Comparison of ENCODE assay signal across 11 mouse cellular contexts in genomic region chrX:23556271-23556670, GRCm38 (mm10).
DNase-seq lines count a peak whose midpoint lies in the region; ATAC-seq and TF ChIP-seq lines count a peak whose summit lies in the region.
"Had no signal": no experiment of that assay in that cellular context is flagged by ENCODE, and none has a peak within 500 bp of the region (broad histone marks: within the 10 kb centered on the region; RNA-seq: fewer than 3 reads in every experiment).

No protein-coding gene starts in this region.

- no peaks in the 10 kb centered on the region for H3K36me3 ChIP-seq in forebrain, embryonic 14.5 days (ENCODE audit: control insufficient read depth, insufficient read depth, low read length)
- H3K36me3 ChIP-seq in forebrain, embryonic 16.5 days (ENCODE audit: control insufficient read depth, insufficient read depth) = no peaks in the 10 kb centered on the region
- no peaks in the 10 kb centered on the region for H3K36me3 ChIP-seq in kidney, embryonic 15.5 days
- H3K36me3 ChIP-seq: liver, embryonic 13.5 days; midbrain, embryonic 12.5 days had no signal

- 53% methylated on average over 1 of the region's 1 CpGs for WGBS in forebrain, embryonic 14.5 days
- 31% methylated on average over 1 of the region's 1 CpGs for WGBS in forebrain, embryonic 16.5 days
- WGBS in kidney, embryonic 15.5 days = 53% methylated on average over 1 of the region's 1 CpGs

- peak; percentile 0 for DNase-seq in forebrain, embryonic 14.5 days (ENCODE audit: low spot score)
- peak; percentile 3 for DNase-seq in testis, postnatal 14 days (ENCODE audit: low spot score)
- no peak for DNase-seq in testis, postnatal 10 days (ENCODE audit: low spot score)
- no peak for DNase-seq in layer of hippocampus, adult 9-10 months (ENCODE audit: low spot score)
- DNase-seq in layer of hippocampus, adult 2 months (ENCODE audit: low spot score in 2 of 2) = no peak
- no peak for DNase-seq in thymus, postnatal 0 days (ENCODE audit: low spot score)
- DNase-seq: cerebellum, postnatal 25 days; liver, embryonic 13.5 days had no signal

- ATAC-seq in forebrain, embryonic 14.5 days = no peak
- ATAC-seq in forebrain, embryonic 16.5 days = no peak
- ATAC-seq in kidney, embryonic 15.5 days (replicated peaks; ENCODE audit: low FRiP score) = peak; percentile 46; the same call in 1 of the 2 replicates

- no peaks in the 10 kb centered on the region for H3K9me3 ChIP-seq in forebrain, embryonic 14.5 days (replicated peaks; ENCODE audit: control insufficient read depth, low read length)
- no peaks in the 10 kb centered on the region for H3K9me3 ChIP-seq in forebrain, embryonic 16.5 days (ENCODE audit: control insufficient read depth, low read length)
- no peaks in the 10 kb centered on the region for H3K9me3 ChIP-seq in kidney, embryonic 15.5 days (replicated peaks)
- H3K9me3 ChIP-seq: liver, embryonic 13.5 days; midbrain, embryonic 12.5 days had no signal

- H3K4me3 ChIP-seq in forebrain, embryonic 14.5 days (ENCODE audit: low read depth, low read length) = no peak overlapping the region
- no peak overlapping the region for H3K4me3 ChIP-seq in forebrain, embryonic 16.5 days (replicated peaks; ENCODE audit: low read length)
- no peak overlapping the region for H3K4me3 ChIP-seq in kidney, embryonic 15.5 days (replicated peaks)
- H3K4me3 ChIP-seq in layer of hippocampus, adult 2 months = no peak overlapping the region
- H3K4me3 ChIP-seq: liver, embryonic 13.5 days; midbrain, embryonic 12.5 days had no signal

- no peaks in the 10 kb centered on the region for H3K27me3 ChIP-seq in forebrain, embryonic 14.5 days (replicated peaks; ENCODE audit: control insufficient read depth, insufficient read depth, low read length)
- H3K27me3 ChIP-seq in forebrain, embryonic 16.5 days (replicated peaks; ENCODE audit: control insufficient read depth, insufficient read depth, low read length) = no peaks in the 10 kb centered on the region
- no peaks in the 10 kb centered on the region for H3K27me3 ChIP-seq in kidney, embryonic 15.5 days
- H3K27me3 ChIP-seq: liver, embryonic 13.5 days; midbrain, embryonic 12.5 days had no signal

- no peak overlapping the region for H3K27ac ChIP-seq in forebrain, embryonic 14.5 days (ENCODE audit: low read depth, low read length)
- H3K27ac ChIP-seq in forebrain, embryonic 16.5 days (ENCODE audit: low read length) = no peak overlapping the region
- 0 out of 2 replicates have a peak overlapping the region, but pooled peaks have one; percentile 41 for H3K27ac ChIP-seq in kidney, embryonic 15.5 days
- H3K27ac ChIP-seq in layer of hippocampus, adult 2 months = no peak overlapping the region
- H3K27ac ChIP-seq: liver, embryonic 13.5 days; midbrain, embryonic 12.5 days had no signal

- no peak overlapping the region for H3K4me2 ChIP-seq in forebrain, embryonic 14.5 days (ENCODE audit: low read length)
- no peak overlapping the region for H3K4me2 ChIP-seq in forebrain, embryonic 16.5 days (ENCODE audit: low read length)
- no peak overlapping the region for H3K4me2 ChIP-seq in kidney, embryonic 15.5 days
- H3K4me2 ChIP-seq: liver, embryonic 13.5 days; midbrain, embryonic 12.5 days had no signal

- no peak for TF ChIP-seq CTCF in layer of hippocampus, adult 2 months (conservative IDR thresholded peaks at IDR 0.05)

- H3K4me1 ChIP-seq in forebrain, embryonic 14.5 days (ENCODE audit: control insufficient read depth, insufficient read depth, low read length) = no peaks in the 10 kb centered on the region
- H3K4me1 ChIP-seq in forebrain, embryonic 16.5 days (replicated peaks; ENCODE audit: control insufficient read depth, insufficient read depth, low read length) = no peaks in the 10 kb centered on the region
- no peaks in the 10 kb centered on the region for H3K4me1 ChIP-seq in kidney, embryonic 15.5 days
- H3K4me1 ChIP-seq: liver, embryonic 13.5 days; midbrain, embryonic 12.5 days had no signal

- no peak overlapping the region for H3K9ac ChIP-seq in forebrain, embryonic 14.5 days (ENCODE audit: low read length)
- H3K9ac ChIP-seq in forebrain, embryonic 16.5 days (replicated peaks; ENCODE audit: low read depth, low read length) = no peak overlapping the region
- no peak overlapping the region for H3K9ac ChIP-seq in kidney, embryonic 15.5 days
- H3K9ac ChIP-seq: liver, embryonic 13.5 days; midbrain, embryonic 12.5 days had no signal

Comparison
In these comparisons a context has a peak if more than half of its experiments do, and no peak if none do; other contexts are left out.
1. DNase-seq: peak in forebrain, embryonic 14.5 days (single experiment) and testis, postnatal 14 days (single experiment); none in testis, postnatal 10 days (single experiment), layer of hippocampus, adult 9-10 months (single experiment), layer of hippocampus, adult 2 months (0 of 2) and thymus, postnatal 0 days (single experiment).